Mouse (Mus musculus): ENCODE results near the gene Nme7. TPM values are rescaled to one million over a fixed set of nuclear protein-coding genes. Genes with fewer than 3 reads are reported as not detected.

Nme7 gene
- total RNA-seq, 2 experiments from 2014 or later, result 3.0 to 3.1 TPM

DNA sequence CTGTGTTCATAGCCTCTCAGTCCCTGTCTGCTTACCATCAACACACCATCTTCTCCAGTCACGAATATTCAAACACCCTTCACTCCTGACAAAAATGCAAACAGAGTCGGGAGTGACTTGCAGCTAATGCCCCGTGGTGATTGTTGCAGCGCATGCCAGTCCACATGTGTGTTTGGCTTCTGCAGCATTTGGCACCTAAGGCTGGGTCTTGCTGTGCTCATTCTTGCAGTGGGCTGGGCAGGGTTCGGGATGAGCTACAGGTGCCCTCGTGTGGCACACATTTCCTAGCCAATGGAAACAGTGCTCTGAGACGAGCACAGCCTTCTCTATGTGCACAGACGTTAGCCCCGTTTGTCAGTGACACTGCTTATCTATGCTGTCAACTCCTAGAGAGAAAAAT is 13.3 kb downstream of the Nme7 start:
- intact Hi-C loops (cut with DNase I; ENCODE audit: low total_unique reads), result loop anchor here (5.0 to 10.0 kb wide), 3 partner anchors 588 to 805 kb away; no protein-coding TSS in a partner anchor

GRCm38 (mm10) chr1:164318474-164318873 is 14.6 kb downstream of the Nme7 start:
- DNase-seq, result no peak
- intact Hi-C loops (cut with DNase I; ENCODE audit: low total_unique reads), result loop anchor here (5.0 to 10.0 kb wide), 3 partner anchors 586 to 804 kb away; no protein-coding TSS in a partner anchor

More for the DNA sequence above, 13.3 kb downstream of the Nme7 start:
- no peak for DNase-seq

DNA sequence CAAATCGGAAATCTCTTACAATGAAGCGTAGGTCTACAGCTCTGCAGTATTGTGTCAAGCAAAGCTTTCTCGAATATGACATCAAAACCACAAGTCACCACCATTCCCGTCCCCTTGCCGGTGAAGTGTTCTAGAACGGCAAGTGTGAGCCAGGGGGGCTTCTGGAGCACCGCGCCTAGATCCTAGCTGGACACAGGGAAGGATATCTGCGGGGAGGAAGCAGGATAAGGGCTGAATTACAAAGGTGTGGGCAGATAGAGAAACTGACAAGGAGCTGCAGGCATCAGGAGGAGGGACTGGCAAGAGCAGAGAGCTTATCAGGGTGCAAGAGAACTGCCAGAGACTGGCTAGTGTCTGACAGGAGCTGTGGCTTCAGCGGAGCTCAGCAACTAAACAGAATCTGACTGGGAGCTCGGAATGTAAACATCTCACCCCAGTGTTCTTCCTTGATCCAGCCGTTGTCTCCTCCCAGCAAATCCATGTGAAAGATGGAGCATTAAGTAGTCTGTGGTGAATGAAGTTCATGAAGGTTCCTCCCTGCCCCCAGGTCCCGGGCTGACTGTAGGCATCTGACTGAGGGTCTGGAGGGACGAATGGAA is 15.7 kb downstream of the Nme7 start:
- intact Hi-C loops (cut with DNase I; ENCODE audit: low total_unique reads), result loop anchor here (5.0 to 10.0 kb wide), 3 partner anchors 585 to 803 kb away; no protein-coding TSS in a partner anchor
- DNase-seq, result no peak

- intact Hi-C loops (cut with DNase I; ENCODE audit: low total_unique reads), result no loop called here
Measured at GRCm38 (mm10) chr1:164320731-164321130, 16.8 kb downstream of the Nme7 start.

GRCm38 (mm10) chr1:164321408-164321807 is 17.5 kb downstream of the Nme7 start:
- DNase-seq, result no peak
- intact Hi-C loops (cut with DNase I; ENCODE audit: low total_unique reads), result no loop called here

More at GRCm38 (mm10) chr1:164320731-164321130, 16.8 kb downstream of the Nme7 start:
- no peak for DNase-seq

DNA sequence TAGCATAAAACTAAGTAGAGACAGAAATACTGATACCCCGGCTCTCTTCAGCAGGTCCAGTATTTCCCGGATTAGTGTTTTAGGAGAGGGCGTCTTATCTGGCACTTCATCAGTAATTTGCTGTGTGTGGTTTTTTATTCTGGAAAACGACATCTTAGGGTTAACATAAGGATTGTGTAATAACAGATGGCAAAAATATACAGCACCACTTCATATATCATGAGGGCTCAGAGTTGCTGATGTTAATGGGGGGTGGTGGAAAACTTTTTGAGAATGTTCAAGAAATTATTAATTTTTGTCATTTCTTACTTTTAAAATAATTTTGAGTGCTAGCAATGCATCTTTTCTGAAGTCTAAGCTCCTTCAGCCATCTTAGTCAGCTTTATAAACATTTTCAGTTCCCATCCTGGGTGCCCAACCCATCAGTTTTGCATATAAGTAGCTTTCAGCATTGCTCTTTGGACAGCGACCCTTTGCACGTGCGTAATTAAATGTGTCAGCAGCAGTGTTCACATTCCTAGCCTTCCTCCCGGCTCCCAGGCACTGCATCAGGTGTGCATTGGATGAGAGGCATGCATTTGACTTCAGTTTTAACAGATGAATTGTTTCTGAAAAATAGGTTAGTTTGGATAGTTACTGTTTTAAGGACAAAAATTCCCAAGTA is 19.2 kb downstream of the Nme7 start:
- DNase-seq, result no peak
- intact Hi-C loops (cut with DNase I; ENCODE audit: low total_unique reads), result no loop called here

DNA sequence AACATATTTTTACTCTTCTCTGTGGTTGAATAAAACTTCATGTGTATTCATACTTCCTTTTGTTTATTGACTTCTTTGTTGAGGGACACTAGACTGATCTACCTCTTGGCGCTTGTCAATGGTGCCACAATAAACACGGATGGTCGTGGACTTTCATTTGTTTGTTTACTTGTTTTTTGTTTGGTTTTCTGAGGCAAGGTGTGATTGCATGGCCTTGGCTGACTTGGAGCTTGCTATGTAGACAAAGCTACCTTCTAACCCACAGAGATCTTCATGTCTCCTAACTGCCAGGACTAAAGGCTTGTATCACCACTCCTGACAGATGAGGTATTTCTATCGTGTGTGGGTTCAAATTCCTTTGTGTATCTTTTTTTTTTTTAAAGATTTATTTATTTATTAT is 20.3 kb downstream of the Nme7 start:
- no peak for DNase-seq
- intact Hi-C loops (cut with DNase I; ENCODE audit: low total_unique reads), result no loop called here

- intact Hi-C loops (cut with DNase I; ENCODE audit: low total_unique reads), result no loop called here
- DNase-seq, result no peak
Measured at GRCm38 (mm10) chr1:164324878-164325277, 21.0 kb downstream of the Nme7 start.

DNA sequence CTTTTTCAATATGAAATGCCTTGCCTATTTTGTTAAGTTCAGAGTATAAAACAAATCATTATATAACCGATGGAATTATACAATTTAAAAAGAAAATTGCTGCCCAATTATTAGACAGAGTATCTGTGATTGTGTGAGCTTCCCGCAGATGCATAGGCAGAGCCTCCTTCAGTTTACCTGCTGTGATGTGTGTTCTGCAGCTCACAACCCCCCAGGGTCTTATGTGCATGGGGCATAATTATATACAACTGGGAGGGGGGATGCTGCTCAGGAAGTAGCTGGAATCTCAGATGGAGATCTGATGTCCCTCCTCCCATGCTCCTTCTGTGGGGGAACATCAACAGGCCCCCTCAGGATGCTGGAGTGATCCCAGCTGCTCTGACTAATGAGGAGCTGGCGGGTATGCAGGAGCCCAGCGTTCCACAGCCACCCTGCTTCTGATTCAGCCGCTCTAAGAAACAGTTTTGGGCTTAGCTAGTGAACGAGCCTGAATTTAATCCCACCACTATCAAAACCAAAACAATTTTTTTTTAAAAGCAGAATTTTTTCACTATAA is 22.8 kb downstream of the Nme7 start:
- DNase-seq, result no peak
- intact Hi-C loops (cut with DNase I; ENCODE audit: low total_unique reads), result no loop called here

DNA sequence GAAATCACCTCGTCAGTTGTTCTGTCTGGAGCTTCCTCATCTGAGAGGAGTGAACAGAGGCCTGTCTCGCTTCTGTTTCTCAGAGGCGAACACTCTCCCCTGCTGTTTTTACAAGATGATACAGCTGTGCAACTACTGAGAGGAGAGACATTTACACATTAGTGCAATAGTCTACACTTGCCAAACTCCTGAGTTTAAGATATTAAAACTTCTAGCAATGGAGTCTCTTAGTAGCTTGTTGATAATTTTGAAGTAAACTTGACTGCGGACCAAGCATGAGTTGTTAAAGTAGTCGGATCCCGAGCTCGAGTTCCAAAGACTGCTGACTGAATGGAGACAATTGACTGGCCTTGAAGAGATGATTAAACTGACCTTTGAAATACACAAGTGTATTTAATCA is 23.8 kb downstream of the Nme7 start:
- intact Hi-C loops (cut with DNase I; ENCODE audit: low total_unique reads), result no loop called here
- DNase-seq, result no peak

DNA sequence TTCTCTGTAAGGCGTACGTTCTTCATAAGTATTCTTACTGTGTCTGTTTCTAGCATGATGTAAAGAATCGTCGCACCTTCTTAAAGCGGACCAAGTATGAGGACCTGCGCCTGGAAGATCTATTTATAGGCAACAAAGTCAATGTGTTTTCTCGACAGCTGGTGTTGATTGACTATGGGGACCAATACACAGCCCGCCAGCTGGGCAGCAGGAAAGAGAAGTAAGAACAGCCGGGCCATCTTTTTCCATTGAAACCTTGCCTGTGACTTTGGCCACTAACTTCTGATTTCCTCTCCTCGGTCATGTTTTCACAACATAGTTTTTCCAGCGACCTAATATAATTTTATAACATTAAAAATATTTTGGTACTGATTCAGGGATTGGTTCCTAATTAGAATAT is 28.6 kb downstream of the Nme7 start:
- no peak for DNase-seq
- intact Hi-C loops (cut with DNase I; ENCODE audit: low total_unique reads), result no loop called here

DNA sequence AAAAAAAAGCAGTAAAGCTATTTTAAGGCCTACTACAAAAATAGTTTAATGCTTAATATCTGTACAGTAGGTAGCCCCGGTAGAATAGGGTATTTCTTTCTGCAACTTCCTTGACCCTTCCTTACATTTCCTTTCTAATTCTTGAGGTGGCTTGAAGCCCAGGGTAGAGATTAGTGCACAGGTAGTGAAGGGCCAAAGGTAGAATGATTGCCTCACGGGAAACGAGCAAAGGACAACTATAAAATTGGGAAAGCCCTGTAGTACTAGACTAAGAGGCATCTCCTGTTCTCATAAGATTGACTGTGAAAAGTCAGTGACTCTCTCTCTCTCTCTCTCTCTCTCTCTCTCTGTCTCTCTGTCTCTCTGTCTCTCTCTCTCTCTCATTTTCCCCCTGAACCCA is 31.5 kb downstream of the Nme7 start:
- intact Hi-C loops (cut with DNase I; ENCODE audit: low total_unique reads), result no loop called here
- DNase-seq, result no peak

DNA sequence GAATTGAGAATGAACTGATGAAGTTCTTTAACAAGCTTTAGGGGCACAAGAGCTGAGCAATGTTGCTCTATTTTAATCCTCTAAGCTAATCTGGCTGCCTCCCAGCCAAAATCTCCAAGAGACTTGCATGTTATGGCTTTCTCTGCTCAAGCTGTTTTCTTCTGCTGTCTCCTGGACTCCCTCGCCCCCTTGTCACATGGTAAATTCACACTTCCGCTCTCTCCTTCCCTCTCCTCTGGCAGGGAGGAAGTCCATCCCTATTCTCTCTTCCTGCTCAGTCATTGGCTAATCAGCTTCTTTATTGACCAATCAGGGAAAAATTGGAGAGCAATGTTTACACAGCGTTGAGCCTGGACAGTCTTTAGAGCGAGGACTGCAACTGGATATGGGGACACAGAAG is 31.9 kb downstream of the Nme7 start:
- intact Hi-C loops (cut with DNase I; ENCODE audit: low total_unique reads), result no loop called here
- DNase-seq, result no peak

GRCm38 (mm10) chr1:164342161-164342560 is 38.2 kb downstream of the Nme7 start:
- DNase-seq, result no peak

DNA sequence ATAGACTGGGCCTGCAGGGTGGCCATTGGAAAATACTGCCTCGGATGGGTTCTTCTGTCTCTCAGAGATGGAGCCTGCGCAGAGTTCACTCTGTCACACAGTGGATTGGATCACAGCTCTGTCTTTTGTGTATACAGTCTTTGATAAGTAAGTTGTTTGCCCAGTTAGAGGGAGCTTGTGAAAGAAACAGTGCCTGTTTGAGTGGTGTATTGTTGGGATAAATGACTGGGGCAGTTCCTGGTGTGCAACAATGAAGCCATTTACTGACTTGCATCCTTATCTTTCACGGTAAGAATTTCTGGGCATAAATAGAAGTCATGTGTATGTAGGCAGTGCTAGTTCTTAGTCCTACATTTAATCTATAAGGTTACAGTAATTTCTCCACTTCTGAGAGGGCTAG is 49.5 kb downstream of the Nme7 start:
- intact Hi-C loops (cut with DNase I; ENCODE audit: low total_unique reads), result no loop called here
- no peak for DNase-seq

More at GRCm38 (mm10) chr1:164342161-164342560, 38.2 kb downstream of the Nme7 start:
- intact Hi-C loops (cut with DNase I; ENCODE audit: low total_unique reads), result no loop called here

DNA sequence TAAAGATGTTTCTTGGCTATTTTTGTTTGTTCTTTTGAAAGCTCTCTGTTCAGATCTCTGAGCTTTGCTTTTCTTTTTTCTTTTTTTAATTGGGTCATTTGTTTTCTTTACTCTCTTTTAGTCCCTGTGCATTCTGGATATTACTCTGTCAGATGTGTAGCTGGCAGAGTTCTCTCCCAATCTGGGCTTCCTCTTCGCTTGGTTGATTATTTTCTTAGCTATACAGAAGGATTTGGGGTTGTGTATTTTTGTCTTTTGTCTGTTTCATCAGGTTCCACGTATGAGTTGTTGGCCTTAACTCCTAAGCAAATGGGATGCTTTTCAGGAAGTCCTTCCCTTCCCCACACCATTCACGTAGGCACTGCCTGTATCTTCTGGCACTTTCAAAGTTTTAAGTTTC is 54.1 kb downstream of the Nme7 start:
- no peak for DNase-seq

DNA sequence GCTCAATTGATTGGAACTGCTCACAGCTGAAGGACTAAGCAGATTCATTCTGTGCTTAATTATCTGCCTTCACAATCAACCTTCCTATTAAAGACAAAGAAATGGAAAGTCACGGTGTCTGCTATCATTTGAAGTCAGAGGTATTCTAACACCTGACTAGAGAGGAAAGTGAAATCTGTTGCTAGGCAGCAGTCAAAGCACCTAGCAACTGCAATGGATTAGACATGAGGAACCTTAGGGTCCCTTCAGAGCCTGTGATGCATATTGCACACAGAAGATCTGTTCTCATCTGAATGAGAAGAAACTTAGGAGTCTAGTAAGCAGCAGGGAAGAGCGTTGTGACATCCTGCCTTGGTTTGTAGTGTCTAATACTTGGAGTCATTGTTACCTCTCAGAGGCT is 58.1 kb downstream of the Nme7 start:
- no peak for DNase-seq
- intact Hi-C loops (cut with DNase I; ENCODE audit: low total_unique reads), result loop anchor here (10.0 kb wide), 1 partner anchor 683 kb away; no protein-coding TSS in a partner anchor

More for the DNA sequence above, 54.1 kb downstream of the Nme7 start:
- intact Hi-C loops (cut with DNase I; ENCODE audit: low total_unique reads), result no loop called here

GRCm38 (mm10) chr1:164366156-164367128 is 62.5 kb downstream of the Nme7 start:
- DNase-seq, result peak; percentile 67
- intact Hi-C loops (cut with DNase I; ENCODE audit: low total_unique reads), result loop anchor here (5.0 to 10.0 kb wide), 3 partner anchors 541 to 751 kb away; no protein-coding TSS in a partner anchor

DNA sequence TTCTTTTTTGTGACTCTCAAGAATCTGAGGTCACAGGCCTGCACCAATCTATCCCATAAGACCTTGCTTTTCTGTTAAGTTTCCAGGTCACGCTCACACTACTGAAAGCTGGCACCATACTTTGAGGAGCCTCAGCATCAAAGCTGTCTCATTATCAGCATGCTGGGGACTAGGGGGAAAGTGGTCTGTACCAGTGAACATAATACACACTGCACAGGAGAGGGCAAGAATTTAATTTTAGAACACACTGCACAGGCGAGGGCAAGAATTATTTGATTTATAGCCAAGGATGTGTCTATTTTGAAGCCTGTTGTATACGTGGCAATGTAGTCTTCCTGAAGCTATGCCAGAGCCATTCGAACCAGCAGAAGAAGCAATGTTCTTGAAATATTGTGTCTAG is 64.2 kb downstream of the Nme7 start:
- DNase-seq, result no peak
- intact Hi-C loops (cut with DNase I; ENCODE audit: low total_unique reads), result loop anchor here (5.0 to 10.0 kb wide), 3 partner anchors 539 to 749 kb away; no protein-coding TSS in a partner anchor
